Mouse (Mus musculus): ENCODE results near the gene Plekhj1. TPM values are rescaled to one million over a fixed set of nuclear protein-coding genes. Genes with fewer than 3 reads are reported as not detected.
A peak's percentile ranks its signal among the peaks of the same experiment; 100 is the strongest.

The Plekhj1 gene
- total RNA-seq, 1 experiment = 77.2 TPM

GRCm38 (mm10) chr10:80768365-80768764 lies 30.1 kb downstream of the Plekhj1 start:
- H3K36me3 ChIP-seq (ENCODE audit: control insufficient read depth, insufficient read depth, low read length, poor library complexity, severe bottlenecking) = peaks cover 54% of the 10 kb centered on the region
- H3K9me3 ChIP-seq (ENCODE audit: control insufficient read depth, insufficient read depth, low read depth, low read length) = no peaks in the 10 kb centered on the region
- in situ Hi-C loops (cut with MboI; ENCODE audit: low sequenced_read_pairs in 2 of 2, unreplicated experiment in 2 of 2) = no loop called here
- H3K4me3 ChIP-seq (ENCODE audit: insufficient read depth in 1 of 2, low read depth in 1 of 2, low read length in 2 of 2, poor library complexity in 1 of 2, severe bottlenecking in 1 of 2) = no peak overlapping the region
- no peak overlapping the region for H3K27ac ChIP-seq (ENCODE audit: insufficient read depth, low read depth, low read length, poor library complexity, severe bottlenecking)
- H3K9ac ChIP-seq (ENCODE audit: insufficient read depth, low read depth, low read length, poor library complexity, severe bottlenecking) = no peak overlapping the region
- H3K4me1 ChIP-seq (ENCODE audit: control insufficient read depth in 2 of 2, insufficient read depth in 2 of 2, low read length in 2 of 2, poor library complexity in 1 of 2) = peaks cover 5 to 16% of the 10 kb centered on the region in 2 experiments; a peak in 3 of 4 replicates
- DNase-seq (ENCODE audit: low read depth, low spot score) = no peak
- TF ChIP-seq CHD2 (IDR thresholded peaks at IDR 0.05; ENCODE audit: low read depth, low read length) (no peak), MAFK (IDR thresholded peaks at IDR 0.05; ENCODE audit: insufficient read depth, low read depth, low read length) (no peak), HCFC1 (IDR thresholded peaks at IDR 0.05; ENCODE audit: borderline replicate concordance, insufficient read depth, low read length) (no peak), ZNF384 (IDR thresholded peaks at IDR 0.05; ENCODE audit: low read depth, low read length) (no peak), ZC3H11A (IDR thresholded peaks at IDR 0.05; ENCODE audit: borderline replicate concordance, low read depth, low read length) (no peak)

GRCm38 (mm10) chr10:80766161-80766815 lies 32.1 kb downstream of the Plekhj1 start:
- Histone ChIP-seq H3K9me3 (ENCODE audit: control insufficient read depth, insufficient read depth, low read depth, low read length) (no peaks in the 10 kb centered on the region), H3K9ac (ENCODE audit: insufficient read depth, low read depth, low read length, poor library complexity, severe bottlenecking) (peak overlapping the region; percentile 14; the same call in 1 of the 2 replicates), H3K27ac (ENCODE audit: insufficient read depth, low read depth, low read length, poor library complexity, severe bottlenecking) (peak overlapping the region; percentile 76), H3K36me3 (ENCODE audit: control insufficient read depth, insufficient read depth, low read length, poor library complexity, severe bottlenecking) (peaks cover 39% of the 10 kb centered on the region), H3K4me1 (ENCODE audit: control insufficient read depth in 2 of 2, insufficient read depth in 2 of 2, low read length in 2 of 2, poor library complexity in 1 of 2) (peaks cover 5 to 19% of the 10 kb centered on the region in 2 experiments; a peak in 3 of 4 replicates), H3K4me3 (ENCODE audit: insufficient read depth in 1 of 2, low read depth in 1 of 2, low read length in 2 of 2, poor library complexity in 1 of 2, severe bottlenecking in 1 of 2) (no peak overlapping the region)
- in situ Hi-C loops (cut with MboI; ENCODE audit: low sequenced_read_pairs in 2 of 2, unreplicated experiment in 2 of 2) = no loop called here
- no peak for DNase-seq (ENCODE audit: low read depth, low spot score)
- TF ChIP-seq ZNF384 (IDR thresholded peaks at IDR 0.05; ENCODE audit: low read depth, low read length) (no peak), HCFC1 (IDR thresholded peaks at IDR 0.05; ENCODE audit: borderline replicate concordance, insufficient read depth, low read length) (no peak), ZC3H11A (IDR thresholded peaks at IDR 0.05; ENCODE audit: borderline replicate concordance, low read depth, low read length) (no peak), MAFK (IDR thresholded peaks at IDR 0.05; ENCODE audit: insufficient read depth, low read depth, low read length) (no peak), CHD2 (IDR thresholded peaks at IDR 0.05; ENCODE audit: low read depth, low read length) (no peak)

- in situ Hi-C loops (cut with MboI; ENCODE audit: low sequenced_read_pairs in 2 of 2, unreplicated experiment in 2 of 2) = no loop called here
- DNase-seq (ENCODE audit: low read depth, low spot score) = no peak
- Histone ChIP-seq H3K9ac (ENCODE audit: insufficient read depth, low read depth, low read length, poor library complexity, severe bottlenecking) (peak overlapping the region; percentile 14; the same call in 1 of the 2 replicates), H3K27ac (ENCODE audit: insufficient read depth, low read depth, low read length, poor library complexity, severe bottlenecking) (peak overlapping the region; percentile 74), H3K4me1 (ENCODE audit: control insufficient read depth in 2 of 2, insufficient read depth in 2 of 2, low read length in 2 of 2, poor library complexity in 1 of 2) (peaks cover 5 to 20% of the 10 kb centered on the region in 2 experiments; a peak in 3 of 4 replicates), H3K4me3 (ENCODE audit: insufficient read depth in 1 of 2, low read depth in 1 of 2, low read length in 2 of 2, poor library complexity in 1 of 2, severe bottlenecking in 1 of 2) (no peak overlapping the region), H3K36me3 (ENCODE audit: control insufficient read depth, insufficient read depth, low read length, poor library complexity, severe bottlenecking) (peaks cover 34% of the 10 kb centered on the region), H3K9me3 (ENCODE audit: control insufficient read depth, insufficient read depth, low read depth, low read length) (no peaks in the 10 kb centered on the region)
- TF ChIP-seq HCFC1 (IDR thresholded peaks at IDR 0.05; ENCODE audit: borderline replicate concordance, insufficient read depth, low read length) (no peak), CHD2 (IDR thresholded peaks at IDR 0.05; ENCODE audit: low read depth, low read length) (no peak), ZNF384 (IDR thresholded peaks at IDR 0.05; ENCODE audit: low read depth, low read length) (no peak), MAFK (IDR thresholded peaks at IDR 0.05; ENCODE audit: insufficient read depth, low read depth, low read length) (no peak), ZC3H11A (IDR thresholded peaks at IDR 0.05; ENCODE audit: borderline replicate concordance, low read depth, low read length) (no peak)
These were observed 32.7 kb downstream of the Plekhj1 start for GRCm38 (mm10) chr10:80765746-80766145.

GRCm38 (mm10) chr10:80763502-80763901 lies 34.9 kb downstream of the Plekhj1 start:
- no peak for DNase-seq (ENCODE audit: low read depth, low spot score)
- H3K4me3 ChIP-seq (ENCODE audit: insufficient read depth in 1 of 2, low read depth in 1 of 2, low read length in 2 of 2, poor library complexity in 1 of 2, severe bottlenecking in 1 of 2) = no peak overlapping the region
- in situ Hi-C loops (cut with MboI; ENCODE audit: low sequenced_read_pairs in 2 of 2, unreplicated experiment in 2 of 2) = no loop called here
- TF ChIP-seq CHD2 (IDR thresholded peaks at IDR 0.05; ENCODE audit: low read depth, low read length) = no peak
- TF ChIP-seq ZNF384 (IDR thresholded peaks at IDR 0.05; ENCODE audit: low read depth, low read length) = no peak
- no peak for TF ChIP-seq ZC3H11A (IDR thresholded peaks at IDR 0.05; ENCODE audit: borderline replicate concordance, low read depth, low read length)
- TF ChIP-seq MAFK (IDR thresholded peaks at IDR 0.05; ENCODE audit: insufficient read depth, low read depth, low read length) = no peak
- no peak for TF ChIP-seq HCFC1 (IDR thresholded peaks at IDR 0.05; ENCODE audit: borderline replicate concordance, insufficient read depth, low read length)
- no peak overlapping the region for H3K9ac ChIP-seq (ENCODE audit: insufficient read depth, low read depth, low read length, poor library complexity, severe bottlenecking)
- H3K36me3 ChIP-seq (ENCODE audit: control insufficient read depth, insufficient read depth, low read length, poor library complexity, severe bottlenecking) = peaks cover 25% of the 10 kb centered on the region
- no peak overlapping the region for H3K27ac ChIP-seq (ENCODE audit: insufficient read depth, low read depth, low read length, poor library complexity, severe bottlenecking)
- H3K9me3 ChIP-seq (ENCODE audit: control insufficient read depth, insufficient read depth, low read depth, low read length) = no peaks in the 10 kb centered on the region
- H3K4me1 ChIP-seq (ENCODE audit: control insufficient read depth in 2 of 2, insufficient read depth in 2 of 2, low read length in 2 of 2, poor library complexity in 1 of 2) = peaks cover 5 to 25% of the 10 kb centered on the region in 2 experiments; a peak in 3 of 4 replicates
